Mouse (Mus musculus): ENCODE measurements at regions not wholly inside any gene's neighbourhood (a gene's known extent, or its start where the extent isn't known, plus 50 kb on each side); places are given as distances from the start of the nearest gene placed in this dataset.

DNA sequence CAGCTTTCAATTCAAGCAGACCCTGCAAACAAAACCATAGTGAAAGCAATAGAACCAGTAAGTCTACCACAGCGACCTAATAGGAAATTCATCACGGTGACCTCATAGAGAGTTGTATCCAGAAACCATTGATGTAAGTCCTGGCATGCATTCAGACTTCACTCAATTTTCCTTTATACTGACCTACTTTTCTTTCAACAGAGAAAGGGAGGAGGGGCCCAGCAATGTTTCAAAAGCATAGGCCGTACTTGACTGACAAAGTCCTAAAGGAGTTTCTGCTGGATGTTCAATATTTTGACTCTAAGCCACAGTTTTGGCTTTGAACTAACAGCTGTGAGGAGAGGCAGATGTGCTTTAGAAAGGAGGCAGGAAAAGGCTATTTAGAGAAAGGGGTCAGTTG is 88.4 kb downstream of the AI593442 start:
- H3K36me3 ChIP-seq (replicated peaks; ENCODE audit: control insufficient read depth, insufficient read depth, low read depth), result no peaks in the 10 kb centered on the region
- no peak overlapping the region for H3K4me2 ChIP-seq (ENCODE audit: low read depth)
- DNase-seq (ENCODE audit: low read depth in 3 of 3, low spot score in 3 of 3), result no peak

DNA sequence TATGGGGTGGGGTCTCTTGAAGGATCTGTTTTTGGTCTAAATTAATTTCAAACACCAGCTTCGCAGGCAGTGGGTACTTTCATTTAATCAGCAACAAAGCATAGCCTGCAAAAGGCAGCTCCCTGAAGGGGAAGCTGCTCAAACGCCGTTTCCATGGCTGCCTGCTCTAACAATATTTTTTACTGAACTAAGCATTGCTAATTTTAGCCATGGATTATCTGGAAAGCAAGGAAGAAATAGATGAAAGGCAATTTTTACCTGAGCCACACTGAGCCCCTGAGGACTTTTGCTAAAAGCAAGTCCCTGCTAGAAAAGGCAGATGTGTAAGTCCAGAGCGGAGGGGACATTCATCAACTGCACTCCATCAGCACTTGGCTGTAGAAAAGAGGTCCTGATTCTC is 105.5 kb downstream of the AI593442 start:
- ATAC-seq (ENCODE audit: insufficient read depth) (no peak), DNase-seq (ENCODE audit: low read depth in 3 of 3, low spot score in 3 of 3) (no peak)
- no peaks in the 10 kb centered on the region for H3K9me3 ChIP-seq (ENCODE audit: control insufficient read depth, low read length)
- no peak overlapping the region for H3K27ac ChIP-seq
- no peaks in the 10 kb centered on the region for H3K27me3 ChIP-seq (ENCODE audit: control insufficient read depth, insufficient read depth, low read length)
- no peak overlapping the region for H3K4me2 ChIP-seq (ENCODE audit: low read depth)
- TF ChIP-seq CTCF (IDR thresholded peaks at IDR 0.05; ENCODE audit: low read depth) (no peak), EP300 (IDR thresholded peaks at IDR 0.05; ENCODE audit: low read depth) (no peak)
- H3K4me1 ChIP-seq (replicated peaks; ENCODE audit: control insufficient read depth in 2 of 2, insufficient read depth in 2 of 2, low read length in 1 of 2), result no peaks in the 10 kb centered on the region
- H3K4me3 ChIP-seq (ENCODE audit: insufficient read depth in 1 of 2, low read depth in 2 of 2, low read length in 2 of 2), result no peak overlapping the region
- 55% methylated on average over 4 of the region's 4 CpGs for WGBS (ENCODE audit: insufficient replicate concordance)
- no peaks in the 10 kb centered on the region for H3K36me3 ChIP-seq (replicated peaks; ENCODE audit: control insufficient read depth, insufficient read depth, low read depth)
- no peak overlapping the region for H3K9ac ChIP-seq (replicated peaks)

More for the DNA sequence above, 88.4 kb downstream of the AI593442 start:
- H3K9me3 ChIP-seq (ENCODE audit: control insufficient read depth, low read length), result no peaks in the 10 kb centered on the region
- ATAC-seq (ENCODE audit: insufficient read depth), result no peak
- H3K4me1 ChIP-seq (replicated peaks; ENCODE audit: control insufficient read depth in 2 of 2, insufficient read depth in 2 of 2, low read length in 1 of 2), result no peaks in the 10 kb centered on the region
- H3K4me3 ChIP-seq (ENCODE audit: insufficient read depth in 1 of 2, low read depth in 2 of 2, low read length in 2 of 2), result no peak overlapping the region
- H3K27me3 ChIP-seq (ENCODE audit: control insufficient read depth, insufficient read depth, low read length), result no peaks in the 10 kb centered on the region
- H3K9ac ChIP-seq (replicated peaks), result no peak overlapping the region
- TF ChIP-seq CTCF (IDR thresholded peaks at IDR 0.05; ENCODE audit: low read depth) (no peak), EP300 (IDR thresholded peaks at IDR 0.05; ENCODE audit: low read depth) (no peak)
- WGBS (ENCODE audit: insufficient replicate concordance), result 70% methylated on average over 3 of the region's 3 CpGs
- no peak overlapping the region for H3K27ac ChIP-seq

DNA sequence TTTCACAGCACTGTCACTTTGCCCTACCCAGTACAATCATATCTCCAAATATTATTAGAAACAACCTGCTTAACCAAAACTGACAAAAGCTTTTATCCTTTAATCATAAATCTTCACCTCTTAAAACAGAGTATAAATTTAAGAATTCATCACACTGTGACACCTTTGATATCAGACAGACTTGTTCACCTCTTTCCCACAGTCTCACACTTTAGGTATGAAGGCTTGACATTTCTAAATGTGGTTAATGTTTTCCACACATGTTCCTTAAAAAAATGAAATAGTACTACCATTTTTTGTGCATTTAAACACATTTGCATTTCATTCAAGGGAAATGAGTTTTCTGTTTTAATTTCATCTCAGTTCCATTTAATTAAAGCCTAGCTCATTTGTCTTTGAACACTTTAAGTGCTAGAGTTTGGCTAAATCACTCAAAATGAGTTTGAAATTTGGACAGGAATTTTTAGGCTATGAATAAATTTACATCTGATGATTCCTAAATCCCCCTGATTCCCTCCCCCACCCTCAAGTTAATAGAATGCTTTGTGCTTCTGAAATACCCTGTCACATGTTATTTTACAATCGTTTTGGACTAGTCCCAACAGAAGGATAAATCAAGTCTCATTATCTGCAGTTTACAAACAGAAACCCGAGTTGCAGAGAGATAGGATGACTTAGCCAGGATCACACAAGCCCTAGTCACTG is 127.9 kb downstream of the AI593442 start:
- no peaks in the 10 kb centered on the region for H3K27me3 ChIP-seq (ENCODE audit: control insufficient read depth, insufficient read depth, low read length)
- 24% methylated on average over 2 of the region's 2 CpGs for WGBS (ENCODE audit: insufficient replicate concordance)
- no peak for DNase-seq (ENCODE audit: low read depth in 3 of 3, low spot score in 3 of 3)

DNA sequence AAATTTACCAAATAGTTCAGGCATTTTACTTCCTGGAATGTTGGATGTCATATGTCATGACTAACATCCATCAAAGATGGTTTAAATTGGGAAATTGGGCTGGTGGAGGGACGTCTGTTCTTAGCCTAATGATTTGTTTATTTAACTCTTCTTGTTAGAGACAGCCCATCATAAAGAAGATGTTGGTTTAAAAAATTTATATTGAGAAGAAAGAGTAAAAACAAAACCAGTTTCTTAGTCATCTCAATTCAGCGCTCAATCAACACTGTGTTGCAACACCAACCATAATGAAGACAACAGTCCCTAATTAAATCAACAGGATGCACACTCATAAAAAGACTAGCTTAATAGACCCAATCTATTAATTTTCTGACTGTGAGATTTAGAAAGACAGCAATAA is 133.5 kb downstream of the AI593442 start:
- no peak for DNase-seq (ENCODE audit: low read depth in 3 of 3, low spot score in 3 of 3)
- no peak overlapping the region for H3K4me3 ChIP-seq (ENCODE audit: insufficient read depth in 1 of 2, low read depth in 2 of 2, low read length in 2 of 2)
- WGBS (ENCODE audit: insufficient replicate concordance), result 50% methylated on average over 2 of the region's 2 CpGs
- no peak overlapping the region for H3K4me2 ChIP-seq (ENCODE audit: low read depth)
- H3K9ac ChIP-seq (replicated peaks), result no peak overlapping the region
- no peaks in the 10 kb centered on the region for H3K27me3 ChIP-seq (ENCODE audit: control insufficient read depth, insufficient read depth, low read length)
- no peaks in the 10 kb centered on the region for H3K9me3 ChIP-seq (ENCODE audit: control insufficient read depth, low read length)
- H3K4me1 ChIP-seq (replicated peaks; ENCODE audit: control insufficient read depth in 2 of 2, insufficient read depth in 2 of 2, low read length in 1 of 2), result no peaks in the 10 kb centered on the region
- no peak for ATAC-seq (ENCODE audit: insufficient read depth)
- no peak overlapping the region for H3K27ac ChIP-seq
- TF ChIP-seq EP300 (IDR thresholded peaks at IDR 0.05; ENCODE audit: low read depth), result no peak
- no peak for TF ChIP-seq CTCF (IDR thresholded peaks at IDR 0.05; ENCODE audit: low read depth)
- no peaks in the 10 kb centered on the region for H3K36me3 ChIP-seq (replicated peaks; ENCODE audit: control insufficient read depth, insufficient read depth, low read depth)

More for the DNA sequence above, 127.9 kb downstream of the AI593442 start:
- H3K4me2 ChIP-seq (ENCODE audit: low read depth), result no peak overlapping the region
- H3K4me3 ChIP-seq (ENCODE audit: insufficient read depth in 1 of 2, low read depth in 2 of 2, low read length in 2 of 2), result no peak overlapping the region
- ATAC-seq (ENCODE audit: insufficient read depth), result no peak
- H3K27ac ChIP-seq, result no peak overlapping the region
- H3K9me3 ChIP-seq (ENCODE audit: control insufficient read depth, low read length), result no peaks in the 10 kb centered on the region
- H3K36me3 ChIP-seq (replicated peaks; ENCODE audit: control insufficient read depth, insufficient read depth, low read depth), result no peaks in the 10 kb centered on the region
- no peak for TF ChIP-seq CTCF (IDR thresholded peaks at IDR 0.05; ENCODE audit: low read depth)
- no peak for TF ChIP-seq EP300 (IDR thresholded peaks at IDR 0.05; ENCODE audit: low read depth)
- H3K4me1 ChIP-seq (replicated peaks; ENCODE audit: control insufficient read depth in 2 of 2, insufficient read depth in 2 of 2, low read length in 1 of 2), result no peaks in the 10 kb centered on the region
- H3K9ac ChIP-seq (replicated peaks), result no peak overlapping the region

DNA sequence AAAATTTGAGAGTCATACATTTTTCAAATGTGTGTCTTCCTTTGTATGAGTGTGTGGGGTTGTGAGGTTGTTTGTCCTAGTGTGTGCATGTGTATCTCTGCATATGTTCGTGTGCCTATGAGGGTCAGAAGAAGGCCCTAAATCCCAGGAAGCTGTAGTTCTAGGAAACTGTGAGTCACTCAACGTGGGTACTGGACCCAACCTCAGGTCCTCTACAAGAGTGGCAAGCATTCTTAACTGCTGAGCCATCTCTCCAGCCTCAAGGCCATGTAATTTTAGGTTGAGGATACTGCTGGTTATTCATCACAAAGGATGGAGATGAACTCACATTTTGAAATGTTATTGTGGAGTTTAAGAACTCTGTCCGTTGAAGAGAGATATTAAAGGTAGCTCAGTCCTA is 140.5 kb downstream of the AI593442 start:
- H3K9me3 ChIP-seq (ENCODE audit: control insufficient read depth, low read length), result no peaks in the 10 kb centered on the region
- no peak overlapping the region for H3K4me3 ChIP-seq (ENCODE audit: insufficient read depth in 1 of 2, low read depth in 2 of 2, low read length in 2 of 2)
- no peak overlapping the region for H3K9ac ChIP-seq (replicated peaks)
- H3K4me2 ChIP-seq (ENCODE audit: low read depth), result no peak overlapping the region
- H3K27ac ChIP-seq, result no peak overlapping the region
- no peaks in the 10 kb centered on the region for H3K27me3 ChIP-seq (ENCODE audit: control insufficient read depth, insufficient read depth, low read length)
- ATAC-seq (ENCODE audit: insufficient read depth) (no peak), DNase-seq (ENCODE audit: low read depth in 3 of 3, low spot score in 3 of 3) (no peak)
- 41% methylated on average over 3 of the region's 3 CpGs for WGBS (ENCODE audit: insufficient replicate concordance)
- H3K4me1 ChIP-seq (replicated peaks; ENCODE audit: control insufficient read depth in 2 of 2, insufficient read depth in 2 of 2, low read length in 1 of 2), result no peaks in the 10 kb centered on the region
- TF ChIP-seq CTCF (IDR thresholded peaks at IDR 0.05; ENCODE audit: low read depth), result no peak
- TF ChIP-seq EP300 (IDR thresholded peaks at IDR 0.05; ENCODE audit: low read depth), result no peak
- no peaks in the 10 kb centered on the region for H3K36me3 ChIP-seq (replicated peaks; ENCODE audit: control insufficient read depth, insufficient read depth, low read depth)
